Mouse (Mus musculus) forebrain, embryonic 14.5 days (tissue): ENCODE results near the gene Btbd35f24. TPM values are rescaled to one million over a fixed set of nuclear protein-coding genes. Genes with fewer than 3 reads are reported as not detected.
"Not testable (repeated sequence)": the region's sequence is repeated elsewhere in the genome, so short reads cannot be mapped to it uniquely, and the experiment has no call there.

Experiments
- ATAC-seq: fragments of 200-750 bp; cut with Nextera tagmentation; 2 replicates; pipeline ENCODE4 v1.8.0; 2017; ENCODE audit warnings: mild to moderate bottlenecking, moderate library complexity
- DNase-seq: peaks from one replicate; pipeline ENCODE4 v3.0.0-alpha.2; 2015; ENCODE audit warnings: low spot score
- H3K27ac ChIP-seq: fragments of 300-500 bp; sonication (generic); 2 replicates; pipeline ENCODE4 v1.5.1; 2014; ENCODE audit warnings: low read depth, mild to moderate bottlenecking, control low read depth, low read length, moderate library complexity
- H3K27me3 ChIP-seq: fragments of 300-500 bp; sonication (generic); replicated peaks from 2 replicates; pipeline ENCODE4 v1.6.1; 2014; ENCODE audit warnings: low read length, control low read depth, mixed read lengths; ENCODE audit not compliant: control insufficient read depth, insufficient read depth
- H3K36me3 ChIP-seq: fragments of 300-500 bp; sonication (generic); 2 replicates; pipeline ENCODE4 v1.6.1; 2014; ENCODE audit warnings: low read length, control low read depth; ENCODE audit not compliant: control insufficient read depth, insufficient read depth
- H3K4me1 ChIP-seq: fragments of 300-500 bp; sonication (generic); 2 replicates; pipeline ENCODE4 v1.6.1; 2014; ENCODE audit warnings: antibody characterized with exemption, low read length, control low read depth; ENCODE audit not compliant: control insufficient read depth, insufficient read depth
- H3K4me2 ChIP-seq: fragments of 300-500 bp; sonication (generic); 2 replicates; pipeline ENCODE4 v1.6.1; 2014; ENCODE audit warnings: mild to moderate bottlenecking, control low read depth, low read length
- H3K4me3 ChIP-seq: fragments of 300-500 bp; sonication (generic); 2 replicates; pipeline ENCODE4 v1.5.1; 2014; ENCODE audit warnings: low read depth, low read length, control low read depth
- H3K9ac ChIP-seq: fragments of 300-500 bp; sonication (generic); 2 replicates; pipeline ENCODE4 v1.6.1; 2014; ENCODE audit warnings: mild to moderate bottlenecking, low read length, control low read depth, moderate library complexity
- H3K9me3 ChIP-seq: fragments of 300-500 bp; sonication (generic); replicated peaks from 2 replicates; pipeline ENCODE4 v1.6.1; 2016; ENCODE audit warnings: low read length, control low read depth, mixed read lengths; ENCODE audit not compliant: control insufficient read depth
- WGBS: fragments of 180-500 bp; shearing (Covaris S2); extraction: QIAGEN DNeasy Blood & Tissue Kit; methylation state at CpG from one replicate; pipeline ENCODE4 v1.1.7; 2014; 5-methylcytosine and 5-hydroxymethylcytosine counted together
- polyA plus RNA-seq: library from polyadenylated mRNA; unstranded; fragments of >200 nt; fragmentation: Nextera tagmentation; extraction: Ambion mirVana; gene quantifications from 2 replicates; pipeline ENCODE4 v1.2.1, GENCODE M21; 2014

Btbd35f24 gene
- not detected in 2 replicates for polyA plus RNA-seq

GRCm38 (mm10) chrX:3195727-3196126 is at the start of gene Btbd35f24:
TSS of gene Btbd35f24 (minus strand) at chrX:3195827.
- not testable (repeated sequence) for H3K4me2 ChIP-seq, H3K4me3 ChIP-seq, H3K9me3 ChIP-seq, H3K9ac ChIP-seq, ATAC-seq, H3K27me3 ChIP-seq, H3K36me3 ChIP-seq, H3K4me1 ChIP-seq, H3K27ac ChIP-seq, DNase-seq
- WGBS = no CpG with 5 or more reads among the region's 2 CpGs

Other genes with a start within 250 kb of the Btbd35f24 start
- gene Btbd35f23, start 119.0 kb downstream of the Btbd35f24 start, polyA plus RNA-seq = not detected in 2 replicates
- gene Btbd35f11, start 247.9 kb upstream of the Btbd35f24 start, polyA plus RNA-seq = not detected in 2 replicates